Mouse (Mus musculus): ENCODE results near the gene Gm44790. TPM values are rescaled to one million over a fixed set of nuclear protein-coding genes. Genes with fewer than 3 reads are reported as not detected.

The Gm44790 gene
- polyA plus RNA-seq, 1 experiment from 2014 or later = 0.46 TPM

DNA sequence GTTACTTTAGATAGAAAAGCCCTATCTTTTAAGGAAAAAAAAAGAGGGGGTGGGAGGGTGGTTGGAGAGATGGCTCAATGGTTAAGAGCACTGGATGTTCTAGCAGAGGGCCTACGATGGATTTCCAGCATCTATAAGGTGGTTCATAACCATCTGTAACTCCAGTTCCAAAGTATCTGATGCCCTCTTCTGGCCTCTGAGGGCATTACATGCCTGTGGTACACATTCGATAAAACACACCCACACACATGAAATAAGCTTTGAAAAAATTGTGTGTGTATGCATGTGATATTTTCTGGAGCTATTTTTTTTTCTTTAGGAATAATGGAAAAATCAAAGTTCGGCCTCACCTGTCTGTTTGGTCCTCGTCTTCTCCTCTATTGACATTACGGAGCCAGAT, 35.1 kb upstream of the Gm44790 start:
- no peak overlapping the region for H3K9ac ChIP-seq (ENCODE audit: low read length)
- ATAC-seq (replicated peaks; ENCODE audit: extremely low read depth, insufficient read depth, low FRiP score) = no peak
- H3K4me2 ChIP-seq (ENCODE audit: low read depth, low read length) = no peak overlapping the region
- H3K4me1 ChIP-seq (ENCODE audit: control insufficient read depth, insufficient read depth, low read length) = peaks cover 17% of the 10 kb centered on the region
- no peak overlapping the region for H3K4me3 ChIP-seq (ENCODE audit: low read length)
- peaks cover 45% of the 10 kb centered on the region for H3K36me3 ChIP-seq (ENCODE audit: control insufficient read depth, insufficient read depth)
- 96% methylated on average over 5 of the region's 5 CpGs for WGBS
- no peaks in the 10 kb centered on the region for H3K9me3 ChIP-seq (replicated peaks; ENCODE audit: control insufficient read depth, low read length)
- H3K27me3 ChIP-seq (ENCODE audit: control insufficient read depth, insufficient read depth, low read length) = no peaks in the 10 kb centered on the region
- H3K27ac ChIP-seq (ENCODE audit: low read length) = no peak overlapping the region

- ATAC-seq (replicated peaks; ENCODE audit: extremely low read depth, insufficient read depth, low FRiP score) = no peak
- H3K27ac ChIP-seq (ENCODE audit: low read length) = no peak overlapping the region
- H3K27me3 ChIP-seq (ENCODE audit: control insufficient read depth, insufficient read depth, low read length) = no peaks in the 10 kb centered on the region
- peaks cover 23% of the 10 kb centered on the region for H3K4me1 ChIP-seq (ENCODE audit: control insufficient read depth, insufficient read depth, low read length)
- H3K4me3 ChIP-seq (ENCODE audit: low read length) = no peak overlapping the region
- peaks cover 38% of the 10 kb centered on the region for H3K36me3 ChIP-seq (ENCODE audit: control insufficient read depth, insufficient read depth)
- H3K9me3 ChIP-seq (replicated peaks; ENCODE audit: control insufficient read depth, low read length) = no peaks in the 10 kb centered on the region
- no peak overlapping the region for H3K4me2 ChIP-seq (ENCODE audit: low read depth, low read length)
- WGBS = 86% methylated on average over 1 of the region's 1 CpGs
- H3K9ac ChIP-seq (ENCODE audit: low read length) = no peak overlapping the region
Measured at GRCm38 (mm10) chr6:86393187-86393586, 33.3 kb upstream of the Gm44790 start.

DNA sequence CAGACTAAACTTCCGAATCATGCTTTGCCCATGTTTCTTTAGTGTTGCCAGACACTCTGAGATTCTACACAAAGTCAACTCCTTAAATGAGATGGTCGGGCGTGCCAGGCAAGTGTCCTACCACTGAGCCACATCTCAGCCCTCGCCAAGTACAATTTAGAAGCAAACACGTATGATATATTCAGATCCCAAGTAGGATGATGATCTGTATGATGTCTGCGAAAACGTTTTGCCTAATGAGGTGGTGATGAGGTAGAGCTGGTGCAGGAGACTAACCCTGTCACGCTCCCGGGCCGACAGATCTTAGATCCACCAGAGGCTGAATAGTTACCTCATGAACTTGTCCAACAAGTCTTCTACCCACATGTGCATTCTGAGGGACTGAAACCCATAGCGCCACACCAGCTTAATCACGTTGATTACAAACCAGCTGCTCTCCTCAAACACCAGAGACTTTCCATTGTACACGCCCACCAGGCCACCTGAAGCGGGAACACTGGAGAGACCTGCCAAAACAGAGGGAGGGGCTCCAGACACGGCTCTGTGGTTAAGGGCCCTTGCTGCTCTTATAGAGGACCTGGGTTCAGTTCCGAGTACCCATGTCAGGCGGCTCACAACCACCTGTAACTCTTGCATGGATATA, 32.3 kb upstream of the Gm44790 start:
- Histone ChIP-seq H3K4me1 (ENCODE audit: control insufficient read depth, insufficient read depth, low read length) (peaks cover 23% of the 10 kb centered on the region), H3K9ac (ENCODE audit: low read length) (no peak overlapping the region), H3K4me3 (ENCODE audit: low read length) (no peak overlapping the region), H3K4me2 (ENCODE audit: low read depth, low read length) (no peak overlapping the region), H3K36me3 (ENCODE audit: control insufficient read depth, insufficient read depth) (peaks cover 28% of the 10 kb centered on the region), H3K27ac (ENCODE audit: low read length) (no peak overlapping the region), H3K9me3 (replicated peaks; ENCODE audit: control insufficient read depth, low read length) (no peaks in the 10 kb centered on the region), H3K27me3 (ENCODE audit: control insufficient read depth, insufficient read depth, low read length) (no peaks in the 10 kb centered on the region)
- ATAC-seq (replicated peaks; ENCODE audit: extremely low read depth, insufficient read depth, low FRiP score) = no peak
- WGBS = 86% methylated on average over 17 of the region's 17 CpGs

- Histone ChIP-seq H3K4me3 (ENCODE audit: low read length) (no peak overlapping the region), H3K9me3 (replicated peaks; ENCODE audit: control insufficient read depth, low read length) (no peaks in the 10 kb centered on the region), H3K27ac (ENCODE audit: low read length) (no peak overlapping the region), H3K4me1 (ENCODE audit: control insufficient read depth, insufficient read depth, low read length) (peaks cover 23% of the 10 kb centered on the region), H3K27me3 (ENCODE audit: control insufficient read depth, insufficient read depth, low read length) (no peaks in the 10 kb centered on the region), H3K4me2 (ENCODE audit: low read depth, low read length) (peak overlapping the region; percentile 88; the same call in 1 of the 2 replicates), H3K9ac (ENCODE audit: low read length) (no peak overlapping the region), H3K36me3 (ENCODE audit: control insufficient read depth, insufficient read depth) (peaks cover 25% of the 10 kb centered on the region)
- 72% methylated on average over 9 of the region's 9 CpGs for WGBS
- no peak for ATAC-seq (replicated peaks; ENCODE audit: extremely low read depth, insufficient read depth, low FRiP score)
Measured at GRCm38 (mm10) chr6:86395021-86395420, 31.4 kb upstream of the Gm44790 start.

- no peak for ATAC-seq (replicated peaks; ENCODE audit: extremely low read depth, insufficient read depth, low FRiP score)
- Histone ChIP-seq H3K4me1 (ENCODE audit: control insufficient read depth, insufficient read depth, low read length) (peaks cover 26% of the 10 kb centered on the region), H3K4me3 (ENCODE audit: low read length) (peak overlapping the region; percentile 81), H3K9me3 (replicated peaks; ENCODE audit: control insufficient read depth, low read length) (no peaks in the 10 kb centered on the region), H3K4me2 (ENCODE audit: low read depth, low read length) (peak overlapping the region; percentile 88), H3K27me3 (ENCODE audit: control insufficient read depth, insufficient read depth, low read length) (no peaks in the 10 kb centered on the region), H3K27ac (ENCODE audit: low read length) (peak overlapping the region; percentile 84), H3K9ac (ENCODE audit: low read length) (peak overlapping the region; percentile 81), H3K36me3 (ENCODE audit: control insufficient read depth, insufficient read depth) (peaks cover 15% of the 10 kb centered on the region)
- 23% methylated on average over 10 of the region's 10 CpGs for WGBS
Measured at GRCm38 (mm10) chr6:86395969-86396368, 30.5 kb upstream of the Gm44790 start.

GRCm38 (mm10) chr6:86396581-86397256, 29.7 kb upstream of the Gm44790 start, which contains the start of gene Pcyox1:
Gene Pcyox1, minus strand, starts transcription at chr6:86397154.
- H3K27ac ChIP-seq (ENCODE audit: low read length) = peak within 1 kb of the TSS; percentile 84
- no peaks in the 10 kb centered on the region for H3K27me3 ChIP-seq (ENCODE audit: control insufficient read depth, insufficient read depth, low read length)
- no peaks in the 10 kb centered on the region for H3K9me3 ChIP-seq (replicated peaks; ENCODE audit: control insufficient read depth, low read length)
- ATAC-seq (replicated peaks; ENCODE audit: extremely low read depth, insufficient read depth, low FRiP score) = peak; percentile 97
- H3K9ac ChIP-seq (ENCODE audit: low read length) = peak within 1 kb of the TSS; percentile 81
- peaks cover 8% of the 10 kb centered on the region for H3K36me3 ChIP-seq (ENCODE audit: control insufficient read depth, insufficient read depth)
- H3K4me1 ChIP-seq (ENCODE audit: control insufficient read depth, insufficient read depth, low read length) = peaks cover 27% of the 10 kb centered on the region
- H3K4me2 ChIP-seq (ENCODE audit: low read depth, low read length) = peak within 1 kb of the TSS; percentile 88
- H3K4me3 ChIP-seq (ENCODE audit: low read length) = peak within 1 kb of the TSS; percentile 81
- WGBS = under 1% methylated on average over 51 of the region's 51 CpGs

- WGBS = 3% methylated on average over 14 of the region's 14 CpGs
- H3K27ac ChIP-seq (ENCODE audit: low read length) = peak overlapping the region; percentile 84
- no peaks in the 10 kb centered on the region for H3K27me3 ChIP-seq (ENCODE audit: control insufficient read depth, insufficient read depth, low read length)
- peaks cover 27% of the 10 kb centered on the region for H3K4me1 ChIP-seq (ENCODE audit: control insufficient read depth, insufficient read depth, low read length)
- peaks cover 3% of the 10 kb centered on the region; the same call in 1 of the 2 replicates for H3K36me3 ChIP-seq (ENCODE audit: control insufficient read depth, insufficient read depth)
- no peaks in the 10 kb centered on the region for H3K9me3 ChIP-seq (replicated peaks; ENCODE audit: control insufficient read depth, low read length)
- H3K4me3 ChIP-seq (ENCODE audit: low read length) = peak overlapping the region; percentile 81
- H3K9ac ChIP-seq (ENCODE audit: low read length) = peak overlapping the region; percentile 81
- peak; percentile 15 for ATAC-seq (replicated peaks; ENCODE audit: extremely low read depth, insufficient read depth, low FRiP score)
- peak overlapping the region; percentile 88 for H3K4me2 ChIP-seq (ENCODE audit: low read depth, low read length)
Measured at GRCm38 (mm10) chr6:86397257-86397980, 29.0 kb upstream of the Gm44790 start.

GRCm38 (mm10) chr6:86398986-86399385, 27.5 kb upstream of the Gm44790 start:
- Histone ChIP-seq H3K4me2 (ENCODE audit: low read depth, low read length) (no peak overlapping the region), H3K27ac (ENCODE audit: low read length) (no peak overlapping the region), H3K27me3 (ENCODE audit: control insufficient read depth, insufficient read depth, low read length) (no peaks in the 10 kb centered on the region), H3K9ac (ENCODE audit: low read length) (no peak overlapping the region), H3K4me3 (ENCODE audit: low read length) (no peak overlapping the region), H3K36me3 (ENCODE audit: control insufficient read depth, insufficient read depth) (peaks cover 3% of the 10 kb centered on the region; the same call in 1 of the 2 replicates), H3K9me3 (replicated peaks; ENCODE audit: control insufficient read depth, low read length) (no peaks in the 10 kb centered on the region), H3K4me1 (ENCODE audit: control insufficient read depth, insufficient read depth, low read length) (peaks cover 27% of the 10 kb centered on the region)
- 81% methylated on average over 2 of the region's 2 CpGs for WGBS
- ATAC-seq (replicated peaks; ENCODE audit: extremely low read depth, insufficient read depth, low FRiP score) = no peak

DNA sequence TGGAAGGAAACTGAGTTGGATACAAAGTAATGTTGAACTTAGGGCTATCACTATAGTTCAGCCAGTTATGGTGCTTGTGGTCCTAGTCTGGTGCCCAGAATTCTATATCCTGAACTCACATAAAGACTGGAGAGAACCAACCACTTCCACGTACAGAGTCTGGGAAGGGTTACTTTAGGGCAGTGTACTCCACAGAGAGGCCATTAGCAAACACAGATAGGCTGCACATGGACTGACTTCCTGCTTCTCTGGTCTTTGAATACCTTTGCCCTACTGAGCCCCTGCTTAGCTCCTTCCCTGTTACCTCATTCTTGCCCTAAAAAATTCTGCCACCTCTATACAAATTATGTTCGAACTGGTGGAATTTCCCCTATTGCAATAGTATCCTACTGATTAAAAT, 26.5 kb upstream of the Gm44790 start:
- WGBS = 71% methylated on average over 2 of the region's 2 CpGs
- H3K9me3 ChIP-seq (replicated peaks; ENCODE audit: control insufficient read depth, low read length) = no peaks in the 10 kb centered on the region
- H3K4me2 ChIP-seq (ENCODE audit: low read depth, low read length) = no peak overlapping the region
- ATAC-seq (replicated peaks; ENCODE audit: extremely low read depth, insufficient read depth, low FRiP score) = no peak
- no peaks in the 10 kb centered on the region for H3K27me3 ChIP-seq (ENCODE audit: control insufficient read depth, insufficient read depth, low read length)
- no peak overlapping the region for H3K27ac ChIP-seq (ENCODE audit: low read length)
- H3K36me3 ChIP-seq (ENCODE audit: control insufficient read depth, insufficient read depth) = no peaks in the 10 kb centered on the region
- H3K4me1 ChIP-seq (ENCODE audit: control insufficient read depth, insufficient read depth, low read length) = peaks cover 23% of the 10 kb centered on the region
- H3K9ac ChIP-seq (ENCODE audit: low read length) = no peak overlapping the region
- H3K4me3 ChIP-seq (ENCODE audit: low read length) = no peak overlapping the region

Data from heart, embryonic 16.5 days (tissue).